Mouse (Mus musculus): Measurements from ENCODE around the gene Hspa5. TPM values are rescaled to one million over a fixed set of nuclear protein-coding genes. Genes with fewer than 3 reads are reported as not detected.
"Not testable (repeated sequence)": the region's sequence is repeated elsewhere in the genome, so short reads cannot be mapped to it uniquely, and the experiment has no call there.

Hspa5 gene
- total RNA-seq, 2 experiments from 2014 or later: 390 to 403 TPM

GRCm38 (mm10) chr2:34804172-34804571 is 32.4 kb downstream of the Hspa5 start:
- intact Hi-C loops (cut with DNase I): no loop called here
- DNase-seq: no peak

GRCm38 (mm10) chr2:34804815-34805214 is 33.0 kb downstream of the Hspa5 start:
- DNase-seq: peak; percentile 32 to 41
- intact Hi-C loops (cut with DNase I): no loop called here

DNA sequence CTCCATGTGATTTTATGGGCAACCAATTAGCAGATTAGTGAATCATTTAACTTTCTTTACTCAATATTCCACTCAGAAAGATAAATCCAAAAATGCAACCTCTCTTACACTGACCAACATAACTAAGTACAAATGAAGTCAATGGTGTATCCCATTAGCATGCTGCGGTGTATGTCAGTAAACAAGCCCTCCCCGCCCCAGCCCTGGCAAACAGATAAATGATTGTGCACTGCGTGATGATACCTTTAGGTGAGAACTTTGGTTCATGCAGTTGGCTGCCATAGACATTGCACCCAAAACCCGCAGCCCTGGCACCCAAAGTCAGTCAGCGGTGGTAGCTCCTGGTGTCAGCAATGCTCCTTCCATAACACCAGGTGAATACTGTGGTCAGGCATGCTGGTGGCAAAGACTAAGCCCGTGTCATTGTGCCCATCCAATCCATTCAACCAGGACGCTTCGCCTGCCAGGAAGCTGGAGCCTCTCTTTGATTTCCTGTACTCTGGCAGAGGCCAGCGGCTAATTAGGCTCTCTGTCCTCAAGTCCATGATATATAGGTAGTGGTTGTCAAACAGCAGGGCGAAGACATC is 33.7 kb downstream of the Hspa5 start:
- intact Hi-C loops (cut with DNase I): no loop called here
- DNase-seq: no peak

DNA sequence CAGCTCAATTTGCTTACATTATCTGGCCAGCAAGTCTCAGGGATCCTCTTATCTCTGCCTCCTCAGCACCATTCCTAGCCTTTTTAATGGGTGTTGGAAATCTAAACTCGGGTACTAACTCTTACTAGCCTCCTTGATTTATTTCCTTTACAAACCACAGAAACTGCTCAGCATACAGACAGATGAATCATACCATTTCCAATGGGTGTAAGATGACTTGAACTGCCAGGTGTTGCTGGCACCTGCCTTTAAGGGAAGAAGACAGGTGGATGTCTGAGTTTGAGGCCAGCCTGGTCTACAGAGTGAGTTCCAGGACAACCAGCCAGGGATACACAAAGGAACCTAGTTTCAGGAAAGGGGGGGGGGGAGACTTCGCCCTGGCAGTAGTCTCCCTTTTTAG is 36.3 kb downstream of the Hspa5 start:
- no peak for DNase-seq
- intact Hi-C loops (cut with DNase I): no loop called here

- DNase-seq: no peak
- intact Hi-C loops (cut with DNase I): no loop called here
Observed at GRCm38 (mm10) chr2:34809568-34809967, 37.8 kb downstream of the Hspa5 start.

DNA sequence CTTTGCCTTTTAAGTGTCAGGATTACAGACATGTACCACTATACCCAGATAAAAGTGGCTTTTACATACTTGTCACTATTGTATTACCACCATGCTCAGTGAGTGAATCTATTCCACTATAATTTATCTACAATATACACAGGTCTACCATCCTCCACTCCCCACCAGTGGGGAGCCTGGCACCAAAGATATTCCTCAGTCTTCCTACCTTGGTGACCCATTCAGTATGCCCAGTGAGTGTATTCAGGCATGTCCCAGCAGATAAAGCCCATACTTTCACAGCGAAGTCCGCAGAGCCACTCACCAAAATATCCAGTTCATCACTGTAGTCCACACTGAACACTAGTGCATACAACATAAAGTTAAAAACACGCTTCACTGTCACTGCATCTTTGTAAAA is 39.0 kb downstream of the Hspa5 start:
- no peak for DNase-seq
- intact Hi-C loops (cut with DNase I): no loop called here

DNA sequence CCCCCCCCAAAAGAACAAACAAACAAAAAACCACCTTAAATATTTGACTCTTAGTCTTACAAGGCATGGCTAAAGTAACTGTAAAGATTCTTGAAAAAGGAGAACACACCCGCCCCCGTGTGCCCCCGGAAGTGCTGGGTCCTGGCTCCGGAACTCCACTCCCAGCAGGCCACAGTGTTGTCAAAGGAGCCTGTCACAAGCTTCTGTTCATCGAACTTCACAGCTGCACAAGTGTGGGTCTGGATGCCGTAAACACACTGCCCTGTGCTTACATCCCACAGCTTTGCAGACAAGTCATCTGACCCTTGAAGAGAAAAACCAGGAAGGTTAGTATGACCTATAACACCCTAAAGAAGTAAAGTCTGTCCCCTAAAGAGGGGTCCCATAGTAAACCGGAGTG is 40.9 kb downstream of the Hspa5 start:
- intact Hi-C loops (cut with DNase I): no loop called here
- no peak for DNase-seq

GRCm38 (mm10) chr2:34815893-34816292 is 44.1 kb downstream of the Hspa5 start:
- intact Hi-C loops (cut with DNase I): not testable (repeated sequence)

GRCm38 (mm10) chr2:34818492-34818891 is 46.7 kb downstream of the Hspa5 start:
- no peak for DNase-seq
- intact Hi-C loops (cut with DNase I): no loop called here

More at GRCm38 (mm10) chr2:34815893-34816292, 44.1 kb downstream of the Hspa5 start:
- not testable (repeated sequence) for DNase-seq

- DNase-seq: peak; percentile 94 to 95
- intact Hi-C loops (cut with DNase I): loop anchor here (2.0 kb wide), 1 partner anchor 45 kb away; no protein-coding TSS in a partner anchor
Observed at GRCm38 (mm10) chr2:34825827-34826459, 54.2 kb downstream of the Hspa5 start, which contains the start of gene Fbxw2. Gene Fbxw2, minus strand, starts transcription at chr2:34826311.

GRCm38 (mm10) chr2:34826460-34827231 is 54.9 kb downstream of the Hspa5 start:
- DNase-seq: no peak
- intact Hi-C loops (cut with DNase I): loop anchor here (2.0 kb wide), 1 partner anchor 44 kb away; no protein-coding TSS in a partner anchor

Other genes starting within 250 kb of the Hspa5 start
- 10 to 100 TPM; 45.7 to 48.1 TPM for gene Gapvd1, start 16.7 kb upstream of the Hspa5 start, total RNA-seq (2021)
- 10 to 100 TPM; 13.0 to 16.7 TPM for gene Rabepk, start 27.9 kb downstream of the Hspa5 start, total RNA-seq (2021)
- 10 to 100 TPM; 56.1 to 62.8 TPM for gene Fbxw2, start 54.3 kb downstream of the Hspa5 start, total RNA-seq (2021)
- gene Gm34653, start 61.0 kb downstream of the Hspa5 start, total RNA-seq (2021): not detected
- gene Cutal, start 102.4 kb downstream of the Hspa5 start, total RNA-seq (2021): under 1 TPM; 0.31 to 0.77 TPM
- 10 to 100 TPM; 15.7 to 18.6 TPM for gene Psmd5, start 103.0 kb downstream of the Hspa5 start, total RNA-seq (2021)
- gene Phf19, start 142.1 kb downstream of the Hspa5 start, total RNA-seq (2021): 1 to 10 TPM; 3.5 to 3.8 TPM
- gene Traf1, start 189.8 kb downstream of the Hspa5 start, total RNA-seq (2021): 1 to 10 TPM; 1.3 to 1.8 TPM